Mouse (Mus musculus) right cerebral cortex, postnatal 25 days (tissue): ENCODE measurements around the gene Rrp9.
A peak's percentile ranks its signal among the peaks of the same experiment; 100 is the strongest.

Experiments
- DNase-seq: peaks from one replicate; pipeline ENCODE4 v3.0.0; 2022

Gene Rrp9

DNA sequence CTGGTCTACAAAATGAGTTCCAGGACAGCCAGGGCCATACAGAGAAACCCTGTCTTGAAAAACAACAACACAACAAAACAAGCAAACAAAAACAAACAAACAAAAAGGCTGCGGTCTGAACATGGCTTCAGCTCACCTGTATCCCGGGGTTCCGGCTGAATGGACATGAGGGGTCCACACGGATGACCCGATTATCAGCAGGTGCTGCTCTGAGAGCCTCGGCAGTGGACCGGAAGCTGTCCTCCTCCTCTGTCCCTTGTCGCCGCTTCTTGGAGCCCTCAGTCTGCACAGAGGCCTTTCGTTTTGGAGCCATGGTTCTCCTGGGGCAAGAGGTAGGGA is at the start of gene Rrp9:
Gene Rrp9, plus strand, starts transcription at position 301 of the 339 bp plus-strand sequence.
- no peak for DNase-seq

DNA sequence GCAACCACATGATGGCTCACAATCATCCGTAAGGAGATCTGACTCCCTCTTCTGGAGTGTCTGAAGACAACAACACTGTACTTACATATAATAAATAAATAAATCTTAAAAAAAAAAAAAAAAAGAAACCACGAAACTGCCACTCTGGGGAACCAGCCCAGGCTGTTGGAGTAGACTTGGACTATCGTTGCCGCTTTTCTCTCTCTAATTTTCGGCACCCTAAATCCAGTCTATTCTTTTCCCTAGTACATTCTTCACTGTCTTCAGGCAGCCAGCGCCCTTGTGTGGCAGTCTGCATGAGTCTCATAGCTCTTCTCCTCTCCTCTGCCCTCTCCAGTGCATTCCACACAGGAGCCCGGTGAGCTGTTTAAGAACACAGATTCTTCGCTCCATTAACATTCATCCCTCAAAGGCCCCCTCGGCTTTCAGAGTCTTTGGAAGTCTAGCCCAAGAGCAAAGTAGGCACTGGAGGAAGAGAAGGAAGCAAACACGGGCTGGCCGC is 47.0 kb upstream of the Rrp9 start:
- DNase-seq: no peak

DNA sequence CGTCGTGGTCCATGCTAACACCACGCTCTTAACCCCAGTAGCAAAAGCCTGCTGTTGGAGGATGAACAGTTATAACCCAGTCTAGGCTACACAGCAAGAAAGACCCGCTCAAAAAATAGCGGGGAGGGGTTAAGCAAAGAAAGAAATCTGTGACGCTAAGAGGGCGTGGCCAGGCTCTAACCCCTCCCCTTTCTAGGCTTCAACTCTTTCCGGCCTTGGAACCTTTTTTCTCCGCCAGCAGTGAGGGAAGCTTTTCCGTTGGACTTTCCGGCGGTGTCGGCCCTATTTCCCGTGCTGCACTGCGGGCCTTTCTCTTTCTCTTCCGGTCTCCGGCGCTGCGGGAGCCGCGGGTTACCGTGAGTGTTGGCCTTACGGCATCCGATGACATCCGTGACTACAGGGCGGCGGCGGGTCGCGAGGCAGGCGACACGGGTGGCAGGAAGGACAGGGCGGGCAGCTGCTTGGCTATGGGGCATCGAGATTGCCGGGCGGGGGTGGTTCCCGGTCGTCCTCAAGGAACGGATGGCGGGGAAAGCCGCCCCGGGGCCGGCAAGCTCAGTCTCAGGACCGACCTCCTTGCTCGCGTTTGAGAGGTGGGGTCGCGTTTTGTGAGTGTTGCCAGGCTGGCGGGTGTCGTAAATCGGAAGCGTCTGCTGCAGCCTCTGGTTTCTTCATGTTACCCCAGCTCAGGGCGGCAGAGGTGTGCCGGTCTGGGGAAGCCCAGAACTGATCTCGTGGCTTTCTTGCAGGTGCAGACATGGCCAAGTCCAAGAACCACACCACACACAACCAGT is 46.3 kb upstream of the Rrp9 start, which contains the start of gene Rpl29:
Gene Rpl29, plus strand, starts transcription at position 234 of the 794 bp plus-strand sequence.
- peak; percentile 91 for DNase-seq

DNA sequence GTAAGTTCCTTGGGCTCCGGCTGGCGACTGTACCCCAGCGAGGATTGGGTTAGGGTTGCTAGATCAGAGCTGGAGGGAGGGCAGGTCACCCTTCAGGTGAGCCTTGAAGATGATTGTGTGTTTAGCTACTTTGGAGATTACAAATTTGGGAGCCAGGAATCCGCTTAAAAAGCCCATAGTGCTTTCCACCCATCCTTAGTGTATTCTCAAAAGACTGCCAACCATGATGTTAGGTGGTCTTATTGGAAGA is 45.8 kb upstream of the Rrp9 start:
- DNase-seq: no peak

DNA sequence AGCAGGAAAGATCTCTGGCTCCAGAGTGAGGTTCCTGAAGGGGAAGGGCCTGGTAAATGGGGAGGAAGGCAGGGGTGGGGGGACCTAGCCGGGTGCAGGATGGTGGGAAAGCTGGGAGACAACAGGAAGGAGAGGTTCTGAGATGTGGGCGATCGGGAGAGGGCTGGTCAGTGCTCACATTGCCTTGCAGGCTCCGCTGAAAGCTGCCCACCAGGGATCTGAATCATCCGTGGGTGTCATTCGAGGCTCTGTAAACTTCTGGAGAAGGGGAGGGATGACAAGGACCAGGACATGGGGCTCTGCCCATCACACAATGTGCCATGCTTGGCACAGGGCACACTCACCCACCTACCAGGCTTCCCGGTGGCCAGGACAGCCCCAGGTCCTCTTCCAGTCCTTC is 42.4 kb upstream of the Rrp9 start:
- peak; percentile 40 for DNase-seq

DNA sequence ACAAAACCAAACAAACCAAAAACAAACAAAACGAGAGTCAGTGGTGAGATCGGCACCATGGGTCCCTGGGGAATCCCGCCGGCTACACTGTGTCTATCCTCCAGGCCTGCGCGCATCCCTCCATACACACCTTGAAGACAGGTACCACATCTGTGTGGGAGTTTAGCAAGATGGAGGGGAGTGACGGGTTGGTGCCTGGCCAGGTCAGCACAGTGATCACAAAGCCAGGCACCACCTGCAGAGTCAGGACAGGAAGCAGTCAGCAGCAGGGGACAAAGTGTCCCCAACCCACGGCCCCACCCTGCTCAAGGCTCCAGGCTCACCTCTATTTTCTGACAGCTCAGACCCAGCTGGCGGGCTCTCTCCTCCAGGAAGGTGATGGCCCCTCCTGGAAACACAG is 39.2 kb upstream of the Rrp9 start:
- no peak for DNase-seq

DNA sequence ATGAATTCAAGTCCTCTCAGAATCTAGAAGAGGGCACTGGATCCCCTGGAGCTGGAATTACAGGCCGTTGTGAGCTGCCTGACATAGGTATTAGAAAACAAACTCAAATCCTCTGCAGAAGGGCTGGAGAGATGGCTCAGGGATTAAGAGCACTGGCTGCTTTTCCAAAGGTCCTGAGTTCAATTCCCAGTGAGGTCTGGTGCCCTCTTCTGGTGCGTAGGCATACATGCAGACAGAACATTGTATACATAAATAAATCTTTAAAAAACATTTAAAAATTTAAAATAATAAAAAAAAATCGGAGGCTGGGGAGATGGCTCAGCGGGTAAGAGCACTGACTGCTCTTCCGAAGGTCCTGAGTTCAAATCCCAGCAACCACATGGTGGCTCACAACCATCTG is 33.1 kb upstream of the Rrp9 start:
- DNase-seq: no peak

DNA sequence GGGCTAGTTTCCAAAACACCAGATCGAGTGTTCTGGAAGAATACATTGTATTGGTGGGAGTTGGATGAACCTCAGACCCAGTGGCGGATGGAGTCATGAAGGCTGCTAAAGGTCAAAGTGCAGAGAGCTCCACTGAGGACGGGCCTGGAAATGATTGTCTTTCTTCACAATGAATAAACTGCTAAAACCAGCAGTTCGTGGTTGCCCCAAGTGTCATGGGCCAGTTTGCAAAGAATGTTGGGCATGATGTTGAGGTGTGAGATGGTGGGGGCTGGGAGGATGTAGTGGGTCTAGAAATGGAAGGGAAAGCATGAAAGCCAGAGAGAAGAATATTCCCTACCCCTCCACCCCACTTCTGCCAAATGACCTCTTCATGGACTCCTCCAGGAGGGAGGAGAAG is 30.9 kb upstream of the Rrp9 start:
- DNase-seq: no peak

DNA sequence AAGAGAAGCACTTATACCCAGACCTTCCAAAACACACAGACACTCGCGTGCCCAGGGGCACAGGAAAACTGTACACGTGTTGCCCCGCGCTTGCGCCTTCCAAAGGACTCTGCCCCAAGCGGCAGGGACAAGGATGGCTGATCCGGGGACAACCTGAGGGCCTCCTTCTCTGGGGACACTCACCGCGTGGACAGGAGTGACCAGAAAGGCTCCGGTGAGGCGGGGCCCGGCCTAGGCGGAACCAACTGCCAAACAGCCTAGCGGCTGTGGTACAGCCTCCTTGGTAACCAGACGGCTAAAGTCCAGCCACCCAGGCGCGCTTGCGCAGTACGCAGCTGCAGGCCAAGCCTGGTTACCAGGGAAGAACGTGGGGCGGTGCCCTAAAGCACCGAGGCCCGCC is 28.4 kb upstream of the Rrp9 start, which contains the start of the genes Abhd14b and Abhd14a:
Gene Abhd14b, plus strand, starts transcription at position 112 of the 400 bp plus-strand sequence.
Gene Abhd14a, minus strand, starts transcription at position 331 of the 400 bp plus-strand sequence.
- DNase-seq: peak; percentile 91

DNA sequence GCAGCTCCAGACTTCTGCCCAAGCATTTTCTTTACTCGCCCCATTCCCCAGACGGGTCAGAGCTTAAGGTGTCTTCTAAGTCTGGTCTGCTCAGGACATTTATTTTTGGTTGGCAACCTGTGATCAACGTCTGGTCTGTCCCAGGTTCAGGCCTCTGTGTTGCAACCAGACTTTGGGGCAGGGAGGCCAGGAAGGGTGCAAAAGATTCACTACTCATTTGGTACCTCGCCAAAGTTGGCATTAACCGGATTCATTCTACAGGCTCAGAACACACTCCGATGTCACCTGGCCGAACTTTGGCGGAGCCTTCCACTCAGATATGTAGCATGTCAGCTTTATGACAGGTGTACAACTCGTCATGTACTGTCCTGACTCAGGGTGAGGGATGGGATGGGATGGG is 27.8 kb upstream of the Rrp9 start:
- no peak for DNase-seq

DNA sequence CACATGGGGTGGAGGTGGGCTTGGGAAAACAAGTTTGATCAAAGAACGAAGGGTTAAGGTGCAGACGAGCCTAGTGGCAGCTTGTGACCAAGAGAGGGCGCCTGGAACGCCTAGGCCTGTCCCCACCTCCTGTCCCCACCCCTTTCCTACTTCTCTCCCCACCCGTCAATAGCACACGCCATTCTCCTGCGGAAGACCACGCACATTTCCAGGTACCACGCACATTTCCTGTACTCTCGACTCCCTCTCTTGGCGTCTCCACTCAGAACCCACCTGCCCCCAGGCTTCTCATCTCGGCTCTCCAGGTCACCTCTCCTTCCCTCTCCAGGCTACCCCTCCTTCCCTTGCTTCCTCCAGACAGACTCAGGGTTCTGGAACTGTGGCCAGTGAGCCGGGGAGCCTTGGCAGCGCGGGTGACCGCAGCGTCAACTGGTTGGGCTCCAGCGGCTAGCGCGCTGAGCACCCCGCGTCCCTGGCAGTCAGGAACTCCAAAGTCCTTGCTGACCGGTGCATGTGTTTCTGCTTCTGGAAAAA is 27.2 kb upstream of the Rrp9 start:
- peak; percentile 73 for DNase-seq

DNA sequence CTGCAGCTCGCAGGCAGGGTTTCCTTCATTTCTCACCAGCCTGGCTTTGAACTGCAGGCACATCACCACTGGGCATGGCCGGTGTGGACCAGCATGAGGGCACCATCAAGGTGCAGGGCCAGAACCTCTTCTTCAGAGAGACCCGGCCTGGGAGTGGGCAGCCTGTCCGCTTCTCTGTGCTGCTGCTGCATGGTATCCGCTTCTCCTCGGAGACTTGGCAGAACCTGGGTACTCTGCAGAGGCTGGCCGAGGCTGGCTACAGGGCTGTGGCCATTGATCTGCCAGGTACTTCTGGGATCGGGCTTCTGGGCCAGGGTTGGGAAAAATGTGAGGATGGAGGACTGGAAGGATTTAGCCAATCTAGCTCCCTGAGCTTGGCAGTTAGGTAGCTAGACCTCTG is 25.8 kb upstream of the Rrp9 start:
- no peak for DNase-seq

DNA sequence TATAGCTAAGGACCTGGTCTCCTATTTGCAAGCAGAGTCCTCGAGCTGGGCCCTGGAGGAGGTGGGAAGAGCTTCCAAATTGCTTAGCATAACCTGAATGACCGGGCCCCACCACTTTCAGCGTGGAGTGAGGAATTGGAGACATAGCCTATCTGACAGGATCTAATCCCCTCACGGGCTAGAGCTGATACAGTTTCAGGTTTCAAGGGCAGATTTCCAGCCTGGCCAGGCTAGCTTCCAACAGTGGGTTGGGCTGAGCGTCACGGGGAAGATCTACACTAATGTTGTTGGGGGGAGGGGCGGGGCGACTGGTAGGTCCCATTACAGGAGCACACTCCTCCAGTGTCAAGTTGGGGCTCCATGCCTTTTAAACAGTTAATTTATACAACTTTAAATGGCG is 25.1 kb upstream of the Rrp9 start:
- no peak for DNase-seq

DNA sequence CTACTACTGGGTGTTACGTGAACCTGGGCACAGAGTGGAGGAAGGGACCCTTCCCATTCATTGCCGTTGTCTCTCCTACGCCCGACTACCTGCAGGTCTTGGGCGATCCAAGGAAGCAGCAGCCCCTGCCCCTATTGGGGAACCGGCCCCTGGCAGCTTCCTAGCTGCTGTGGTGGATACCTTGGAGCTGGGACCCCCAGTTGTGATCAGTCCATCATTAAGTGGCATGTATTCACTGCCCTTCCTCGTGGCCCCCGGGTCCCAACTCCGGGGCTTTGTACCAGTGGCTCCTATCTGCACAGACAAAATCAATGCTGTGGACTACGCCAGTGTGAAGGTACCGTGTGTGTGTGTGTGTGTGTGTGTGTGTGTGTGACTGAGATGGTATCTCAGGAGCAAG is 24.5 kb upstream of the Rrp9 start:
- no peak for DNase-seq

DNA sequence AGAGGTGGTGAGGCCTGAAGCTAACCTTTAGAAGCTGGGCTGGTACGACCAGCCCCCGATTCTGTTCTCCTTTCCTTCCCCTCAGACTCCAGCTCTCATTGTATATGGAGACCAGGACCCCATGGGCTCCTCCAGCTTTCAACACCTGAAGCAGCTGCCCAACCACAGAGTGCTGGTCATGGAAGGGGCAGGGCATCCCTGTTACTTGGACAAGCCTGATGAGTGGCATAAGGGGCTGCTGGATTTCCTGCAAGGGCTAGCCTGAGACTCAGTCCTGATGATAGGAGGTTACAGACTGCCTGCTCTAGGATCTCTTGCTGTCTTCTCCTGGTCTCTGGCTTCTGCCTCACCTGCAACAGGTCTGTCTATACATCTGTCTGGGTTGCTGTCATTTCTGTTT is 23.9 kb upstream of the Rrp9 start:
- DNase-seq: no peak

DNA sequence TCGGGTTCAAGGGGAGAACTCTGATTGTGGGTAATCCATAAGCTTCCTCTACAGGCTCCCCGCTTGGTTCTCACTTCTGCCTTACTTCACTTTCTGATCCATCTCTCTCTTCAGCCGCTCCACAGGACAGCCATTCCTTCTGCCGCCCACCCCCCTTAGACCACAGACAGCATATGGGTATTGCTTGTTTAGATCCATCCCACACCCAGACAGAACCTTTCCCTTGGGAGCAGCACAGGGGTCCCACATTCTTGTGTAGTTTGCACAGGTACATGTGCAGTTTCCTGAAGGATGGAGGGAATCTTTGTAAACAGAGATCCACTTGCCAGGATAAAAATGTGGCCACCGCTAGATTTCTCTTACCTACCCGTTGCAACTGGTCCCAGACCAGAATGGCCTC is 23.4 kb upstream of the Rrp9 start:
- no peak for DNase-seq

DNA sequence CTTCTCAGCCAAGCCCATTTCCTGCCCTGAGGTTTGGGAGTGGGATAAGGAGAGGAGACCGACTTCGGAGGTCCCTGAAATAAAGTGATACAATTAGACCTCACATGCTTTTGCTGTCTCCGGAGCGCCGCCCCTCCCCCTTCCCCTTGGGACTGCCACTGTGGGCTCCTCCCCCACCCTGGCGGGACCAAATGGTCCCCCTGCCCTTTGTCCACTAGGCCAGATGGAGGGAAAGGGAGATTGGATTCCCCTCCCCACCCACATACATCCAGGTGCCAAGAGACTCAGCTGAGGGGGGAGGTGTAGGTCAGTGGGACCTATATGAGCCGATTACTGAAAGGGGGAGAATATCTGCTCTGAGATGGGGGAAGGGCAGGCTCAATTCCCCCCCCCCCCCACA is 22.9 kb upstream of the Rrp9 start:
- DNase-seq: no peak

DNA sequence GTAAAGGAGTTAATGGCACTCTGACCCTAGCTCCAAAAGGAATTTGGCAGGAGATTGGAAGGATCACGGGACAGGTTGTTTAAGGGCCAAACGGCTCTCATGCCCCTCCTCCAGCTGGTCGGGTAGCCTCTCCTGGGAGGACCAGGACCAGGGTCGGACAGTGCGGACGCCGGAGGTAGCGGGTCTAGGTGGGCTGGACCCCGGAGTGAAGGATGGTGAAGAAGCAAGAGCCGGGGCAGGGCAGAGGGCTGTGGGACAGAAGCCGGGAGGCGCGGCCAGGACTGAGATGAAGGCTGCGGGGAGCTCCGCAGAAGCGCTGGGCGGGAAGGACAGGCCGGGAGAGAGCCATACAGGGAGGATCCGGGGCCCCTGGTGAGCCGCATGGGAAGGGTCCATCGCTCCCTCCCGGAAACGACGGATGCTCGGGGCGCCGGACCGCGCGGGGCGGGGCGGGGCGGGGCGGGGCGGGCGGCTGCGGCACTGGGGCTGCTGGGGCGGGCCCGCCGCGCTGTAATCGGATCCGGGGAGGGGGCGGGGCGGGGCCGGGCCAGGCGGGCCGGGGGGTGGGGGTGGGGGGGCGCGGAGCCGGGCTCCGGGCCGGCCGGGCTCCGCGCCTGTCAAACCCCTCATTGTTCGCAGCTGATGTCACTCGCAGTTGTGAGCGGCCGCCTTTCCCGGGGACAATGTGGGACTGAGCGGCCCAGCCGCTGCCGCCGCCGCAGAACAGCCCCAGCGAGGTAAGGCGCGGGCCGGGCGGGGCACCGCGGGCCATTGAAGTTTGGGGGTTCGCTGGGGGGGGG is 22.3 kb upstream of the Rrp9 start, which contains the start of gene Pcbp4:
Gene Pcbp4, plus strand, starts transcription at position 21 of the 800 bp plus-strand sequence.
- DNase-seq: peak; percentile 60

DNA sequence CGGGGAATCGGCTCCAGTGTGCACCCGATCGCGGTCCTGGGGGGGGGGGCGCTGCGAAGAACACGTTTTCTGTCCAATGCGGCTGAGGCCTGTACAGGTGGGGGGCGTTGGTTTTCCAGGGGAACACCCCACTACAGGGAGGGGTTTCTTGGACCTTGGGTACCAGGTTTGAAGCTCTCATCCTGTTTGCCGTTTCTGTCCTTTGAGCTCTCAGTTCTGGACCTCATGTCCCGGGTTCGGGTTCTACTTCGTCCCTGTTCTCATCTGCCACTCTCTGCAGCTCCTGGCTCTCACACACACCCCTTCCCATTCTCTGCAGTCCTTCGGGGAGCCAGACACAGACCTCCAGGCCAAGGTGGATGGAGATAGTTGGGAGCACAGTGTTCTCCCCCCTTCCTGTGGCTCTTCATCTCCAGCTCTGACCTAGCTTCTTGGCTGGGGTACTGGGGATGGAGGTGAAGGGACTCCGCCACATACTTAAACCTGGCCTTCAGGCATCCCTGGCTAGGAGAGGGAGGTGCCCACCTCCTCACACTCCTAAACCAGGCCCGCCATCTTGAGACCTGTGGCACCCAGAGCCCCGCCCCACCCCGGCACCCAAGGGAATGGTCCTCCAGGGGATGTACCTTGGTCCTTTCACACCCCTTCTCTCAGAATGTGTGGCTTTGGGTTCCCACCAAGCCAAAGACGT is 21.5 kb upstream of the Rrp9 start:
- DNase-seq: no peak

DNA sequence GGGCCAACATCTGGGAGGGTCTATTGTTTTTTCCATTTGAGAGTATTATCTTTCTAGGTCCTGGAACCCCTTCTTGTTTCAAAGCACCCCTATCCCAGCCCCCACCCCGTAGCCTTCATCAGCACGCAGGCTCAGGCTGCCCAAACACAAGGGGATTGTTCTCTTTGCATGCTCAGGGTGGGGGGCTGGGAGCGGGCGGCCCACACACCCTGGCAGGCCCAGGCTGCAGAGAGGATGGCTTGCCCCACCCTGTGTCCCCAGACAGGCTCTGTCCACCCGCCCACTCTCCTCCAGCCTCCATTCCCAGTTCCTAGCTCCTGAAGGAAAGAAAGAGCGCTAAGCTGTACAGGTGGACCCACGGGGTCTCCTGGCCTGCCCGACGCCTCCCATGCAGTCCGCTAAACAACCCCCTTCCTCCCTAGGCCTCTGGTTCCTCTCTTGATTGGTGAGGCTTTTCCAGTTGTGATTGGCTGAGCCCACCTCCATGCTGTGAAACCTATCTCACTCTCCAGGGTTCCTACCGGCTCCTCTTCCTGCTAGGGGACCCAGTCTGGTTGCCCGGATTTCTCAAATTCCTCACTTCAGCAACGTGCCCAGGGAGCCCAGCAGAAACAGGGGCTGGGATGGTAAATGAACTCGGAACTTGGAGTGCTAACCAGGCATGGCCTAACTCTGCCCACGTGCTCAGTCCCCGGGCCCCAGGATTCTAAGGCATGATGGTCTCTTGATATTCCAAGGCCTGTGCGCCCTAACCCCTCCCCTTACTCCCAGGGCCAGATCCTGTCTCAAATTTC is 20.7 kb upstream of the Rrp9 start:
- DNase-seq: peak; percentile 62

DNA sequence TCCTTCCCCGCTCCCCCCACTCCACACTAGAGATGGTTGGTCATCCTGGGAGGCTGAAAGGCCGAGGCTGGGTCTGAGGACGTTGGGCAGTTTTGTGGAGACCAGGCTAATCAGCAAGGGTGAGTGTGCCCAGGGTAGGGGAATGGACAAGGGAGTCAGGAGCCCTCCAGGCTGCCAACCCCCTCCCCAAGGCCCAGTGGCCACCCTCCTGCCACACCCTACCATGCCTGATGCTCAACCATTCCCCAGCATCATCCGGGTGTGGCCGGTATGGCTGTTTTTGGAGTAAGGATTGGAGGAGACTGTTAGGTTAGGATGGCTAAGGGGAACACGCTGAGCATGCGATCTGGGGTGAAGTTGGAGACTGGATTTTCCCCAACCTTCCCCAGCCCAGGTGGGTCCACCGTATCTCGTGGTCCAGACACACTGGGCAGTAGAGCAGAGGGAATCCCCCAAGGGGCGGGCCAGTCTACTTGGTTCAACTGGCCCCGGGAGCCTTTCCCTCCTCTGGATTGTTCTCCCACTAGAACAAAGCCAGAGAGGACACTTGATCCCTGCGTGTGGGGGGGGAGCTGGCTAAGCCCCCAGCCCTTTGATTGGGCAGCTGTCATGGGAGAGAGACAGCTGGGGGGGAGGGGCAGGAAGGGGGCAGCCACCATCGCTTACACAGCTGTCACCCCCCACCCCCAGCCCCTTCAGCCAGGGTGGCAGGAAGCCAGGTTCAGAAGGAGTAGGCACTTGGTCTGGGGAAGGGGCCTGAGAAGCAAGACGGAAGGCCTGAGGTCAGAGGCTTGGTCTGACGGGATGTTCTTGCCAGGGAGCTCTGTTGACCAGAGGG is 19.2 kb upstream of the Rrp9 start:
- DNase-seq: no peak

DNA sequence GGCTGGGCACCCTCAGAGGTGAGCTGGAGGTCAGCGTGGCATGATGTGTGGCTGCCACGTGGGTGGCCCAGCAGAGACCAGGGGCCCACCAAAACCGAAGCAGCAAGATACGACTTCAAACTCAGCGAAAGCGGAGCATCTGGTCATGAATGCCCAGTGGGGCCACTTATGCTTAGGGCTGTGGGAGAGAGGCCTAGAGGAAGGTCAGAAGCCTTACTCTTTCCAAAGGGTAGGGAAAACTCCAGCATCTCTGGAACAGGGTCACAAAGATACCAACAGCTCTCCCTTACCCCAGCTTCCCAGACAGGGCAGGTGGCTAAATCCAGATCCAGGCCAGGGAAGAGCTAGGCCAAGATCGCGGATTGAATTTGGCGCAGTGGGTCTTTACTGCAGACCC is 18.6 kb upstream of the Rrp9 start:
- no peak for DNase-seq
